Mouse (Mus musculus) liver, embryonic 14.5 days (tissue): ENCODE measurements around the gene Ltb4r1.

Experiments
- CTCF ChIP-seq: IDR thresholded peaks from 2 replicates; pipeline ENCODE4 v1.5.1; 2016; ENCODE audit warnings: antibody characterized with exemption, low read depth, control low read depth
- EP300 ChIP-seq: IDR thresholded peaks from 2 replicates; pipeline ENCODE4 v1.6.1; 2016; ENCODE audit warnings: antibody characterized with exemption, low read depth

DNA sequence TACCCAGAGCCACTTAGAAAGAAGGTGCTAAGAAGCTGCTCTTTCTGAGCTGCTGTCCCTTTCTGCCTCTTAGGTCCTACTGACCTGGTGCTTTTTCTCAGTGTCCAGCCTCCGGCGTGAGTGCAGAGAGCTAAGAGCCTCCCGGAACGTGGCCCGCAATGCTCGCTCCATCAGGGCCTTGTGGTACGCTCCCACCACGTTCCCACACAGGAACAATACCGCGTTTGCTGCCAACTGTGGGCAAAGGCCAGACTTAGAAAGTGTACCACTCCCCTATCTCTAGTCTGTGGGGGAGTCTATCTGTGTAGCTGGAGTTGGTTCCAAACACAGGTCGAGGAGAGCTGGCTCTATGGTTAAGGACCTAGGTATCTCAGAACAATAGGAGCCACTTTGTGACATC is 15.0 kb downstream of the Ltb4r1 start:
- TF ChIP-seq CTCF, result no peak
- TF ChIP-seq EP300, result no peak
